Mouse (Mus musculus) bone marrow, adult 2 months (tissue): ENCODE results near the gene Sptlc2.

Source experiments
- CTCF ChIP-seq: fragments of 200-500 bp; IDR thresholded peaks from 2 replicates; pipeline ENCODE4 v1.5.1; 2011; ENCODE audit warnings: low read length, control low read depth; ENCODE audit not compliant: control insufficient read depth, insufficient read depth
- POLR2A ChIP-seq: fragments of 200-500 bp; IDR thresholded peaks from 2 replicates; pipeline ENCODE4 v1.6.1; 2011; ENCODE audit warnings: low read depth, mild to moderate bottlenecking, control low read depth, low read length, borderline replicate concordance; ENCODE audit not compliant: control insufficient read depth

DNA sequence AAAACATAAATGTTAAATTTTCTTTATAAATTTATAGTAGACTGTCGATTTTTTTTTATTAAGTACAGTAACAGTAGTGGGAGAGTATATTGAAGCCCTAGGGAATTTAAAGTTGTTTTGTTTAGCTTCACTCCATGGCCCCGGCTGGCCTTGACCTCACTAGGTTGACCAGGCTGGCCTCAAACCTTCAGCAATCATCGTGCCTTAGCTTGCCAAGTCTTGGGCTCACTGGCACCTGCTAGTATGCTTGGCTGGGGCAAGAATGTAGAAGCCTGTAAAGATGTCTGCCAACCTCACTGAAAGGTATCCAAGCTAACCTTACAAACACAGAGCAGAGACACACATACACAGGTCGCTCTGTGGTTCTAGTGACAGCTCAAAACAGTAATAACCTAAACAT, 55.6 kb downstream of the Sptlc2 start:
- no peak for TF ChIP-seq CTCF
- TF ChIP-seq POLR2A, result no peak
